9 mouse cellular contexts compared by ENCODE assay signal in the genomic region with DNA sequence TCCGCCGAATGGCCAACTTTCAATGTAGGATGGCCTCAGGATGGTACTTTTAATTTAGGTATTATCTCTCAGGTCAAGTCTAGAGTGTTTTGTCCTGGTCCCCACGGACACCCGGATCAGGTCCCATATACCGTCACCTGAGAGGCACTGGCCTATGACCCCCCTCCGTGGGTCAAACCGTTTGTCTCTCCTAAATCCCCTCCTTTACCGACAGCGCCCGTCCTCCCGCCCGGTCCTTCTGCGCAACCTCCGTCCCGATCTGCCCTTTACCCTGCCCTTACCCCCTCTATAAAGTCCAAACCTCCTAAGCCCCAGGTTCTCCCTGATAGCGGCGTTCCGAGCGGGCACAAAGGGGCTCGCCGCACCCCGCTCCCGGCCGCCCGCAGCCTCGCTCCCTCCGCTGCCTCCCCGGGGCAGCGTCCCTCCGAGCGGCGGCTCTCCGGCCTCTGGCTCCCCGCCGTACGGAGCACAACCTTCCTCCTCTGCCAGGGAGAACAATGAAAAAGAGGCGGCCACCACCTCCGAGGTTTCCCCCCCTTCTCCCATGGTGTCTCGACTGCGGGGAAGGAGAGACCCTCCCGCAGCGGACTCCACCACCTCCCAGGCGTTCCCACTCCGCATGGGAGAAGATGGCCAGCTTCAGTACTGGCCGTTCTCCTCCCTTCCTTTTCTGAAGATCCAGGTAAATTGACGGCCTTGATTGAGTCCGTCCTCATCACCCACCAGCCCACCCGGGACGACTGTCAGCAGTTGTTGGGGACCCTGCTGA. TPM values are rescaled to one million over a fixed set of nuclear protein-coding genes. Genes with fewer than 3 reads are reported as not detected.
DNase-seq lines count a peak whose midpoint lies in the region; ATAC-seq and TF ChIP-seq lines count a peak whose summit lies in the region.
"Not testable (repeated sequence)": the region's sequence is repeated elsewhere in the genome, so short reads cannot be mapped to it uniquely, and the experiment has no call there.
"Had no signal": no experiment of that assay in that cellular context is flagged by ENCODE, and none has a peak within 500 bp of the region (broad histone marks: within the 10 kb centered on the region; RNA-seq: fewer than 3 reads in every experiment).

No protein-coding gene starts in this region.

- TF ChIP-seq CTCF in testis, adult 2 months (IDR thresholded peaks at IDR 0.05; ENCODE audit: control insufficient read depth, insufficient read depth, insufficient replicate concordance, low read depth, low read length) = not testable (repeated sequence)

- H3K27me3 ChIP-seq in forebrain, embryonic 12.5 days = peaks cover 32% of the 10 kb centered on the region
- H3K27me3 ChIP-seq in heart, embryonic 14.5 days (ENCODE audit: control insufficient read depth, insufficient read depth, low read length); intestine, embryonic 16.5 days (replicated peaks; ENCODE audit: control insufficient read depth, insufficient read depth, low read length); lung, embryonic 15.5 days; testis, adult 2 months (ENCODE audit: control insufficient read depth, insufficient read depth, low read length): not testable (repeated sequence)
- H3K27me3 ChIP-seq in limb, embryonic 12.5 days = peaks cover 34% of the 10 kb centered on the region

- not testable (repeated sequence) for H3K36me3 ChIP-seq in forebrain, embryonic 12.5 days (replicated peaks); heart, embryonic 14.5 days (ENCODE audit: control insufficient read depth, insufficient read depth, low read length); intestine, embryonic 16.5 days (ENCODE audit: control insufficient read depth, insufficient read depth, low read length); limb, embryonic 12.5 days; lung, embryonic 15.5 days; testis, adult 2 months (ENCODE audit: control insufficient read depth, insufficient read depth, low read length)

- 0 out of 2 replicates have a peak overlapping the region, but pooled peaks have one; percentile 25 for H3K9ac ChIP-seq in forebrain, embryonic 12.5 days
- H3K9ac ChIP-seq in heart, embryonic 14.5 days (ENCODE audit: low read length) = peak overlapping the region; percentile 62
- H3K9ac ChIP-seq in intestine, embryonic 16.5 days (ENCODE audit: low read depth, low read length) = peak overlapping the region; percentile 64
- not testable (repeated sequence) for H3K9ac ChIP-seq in limb, embryonic 12.5 days (replicated peaks); lung, embryonic 15.5 days

- peak; percentile 54; the same call in 1 of the 2 replicates for ATAC-seq in common myeloid progenitor, adult 5-6 weeks (replicated peaks; ENCODE audit: low read depth, poor library complexity, severe bottlenecking)
- peak; percentile 76 for ATAC-seq in forebrain, embryonic 12.5 days (ENCODE audit: low FRiP score)
- not testable (repeated sequence) for ATAC-seq in heart, embryonic 14.5 days (ENCODE audit: insufficient number of reproducible peaks, insufficient read depth, low FRiP score, low read depth); limb, embryonic 12.5 days (ENCODE audit: insufficient number of reproducible peaks, insufficient read depth, low FRiP score, low TSS enrichment, low read depth); lung, embryonic 15.5 days (ENCODE audit: borderline replicate concordance, extremely low read depth, low FRiP score, low TSS enrichment)
- ATAC-seq in intestine, embryonic 16.5 days = 0 out of 2 replicates have a peak, but pooled peaks have one; percentile 39

- TF ChIP-seq POLR2A in testis, adult 2 months (IDR thresholded peaks at IDR 0.05; ENCODE audit: control insufficient read depth, low read depth, low read length) = not testable (repeated sequence)

- peak overlapping the region; percentile 59 for H3K4me2 ChIP-seq in forebrain, embryonic 12.5 days
- H3K4me2 ChIP-seq in heart, embryonic 14.5 days (ENCODE audit: low read length) = peak overlapping the region; percentile 61
- H3K4me2 ChIP-seq in intestine, embryonic 16.5 days (ENCODE audit: low read depth, low read length) = peak overlapping the region; percentile 42
- H3K4me2 ChIP-seq in limb, embryonic 12.5 days = peak overlapping the region; percentile 60
- peak overlapping the region; percentile 64 for H3K4me2 ChIP-seq in lung, embryonic 15.5 days

- DNase-seq in neural tube, embryonic 10.5 days (ENCODE audit: extremely low spot score, low spot score) = peak; percentile 30

- H3K9me3 ChIP-seq in forebrain, embryonic 12.5 days; heart, embryonic 14.5 days (ENCODE audit: control insufficient read depth, low read length); intestine, embryonic 16.5 days (ENCODE audit: control insufficient read depth, low read length); limb, embryonic 12.5 days; lung, embryonic 15.5 days: not testable (repeated sequence)

- H3K4me1 ChIP-seq in forebrain, embryonic 12.5 days; limb, embryonic 12.5 days (replicated peaks); testis, adult 2 months (ENCODE audit: control insufficient read depth, insufficient read depth, low read length): not testable (repeated sequence)
- peaks cover 10 to 17% of the 10 kb centered on the region in 2 experiments for H3K4me1 ChIP-seq in heart, embryonic 14.5 days (ENCODE audit: control insufficient read depth in 2 of 2, insufficient read depth in 2 of 2, low read length in 2 of 2)
- H3K4me1 ChIP-seq in intestine, embryonic 16.5 days (ENCODE audit: control insufficient read depth, insufficient read depth, low read length) = peaks cover 24% of the 10 kb centered on the region
- peaks cover 27% of the 10 kb centered on the region for H3K4me1 ChIP-seq in lung, embryonic 15.5 days

- under 1% methylated on average over 22 of the region's 49 CpGs for WGBS in forebrain, embryonic 12.5 days
- WGBS in heart, embryonic 14.5 days = 0% methylated on average over 19 of the region's 49 CpGs
- 6% methylated on average over 22 of the region's 49 CpGs for WGBS in intestine, embryonic 16.5 days
- WGBS in limb, embryonic 12.5 days = 2% methylated on average over 20 of the region's 49 CpGs
- WGBS in lung, embryonic 15.5 days = 0% methylated on average over 19 of the region's 49 CpGs

- H3K27ac ChIP-seq in forebrain, embryonic 12.5 days; heart, embryonic 14.5 days (replicated peaks in 1 of 2; ENCODE audit: control insufficient read depth in 1 of 2, insufficient read depth in 1 of 2, low read depth in 2 of 2, low read length in 2 of 2); intestine, embryonic 16.5 days (ENCODE audit: low read length); limb, embryonic 12.5 days; lung, embryonic 15.5 days; testis, adult 2 months (ENCODE audit: control insufficient read depth, insufficient read depth, low read depth, low read length): not testable (repeated sequence)

- H3K4me3 ChIP-seq in forebrain, embryonic 12.5 days (replicated peaks) = peak overlapping the region; percentile 38
- peak overlapping the region; percentile 42 to 46 for H3K4me3 ChIP-seq in heart, embryonic 14.5 days (ENCODE audit: control insufficient read depth in 1 of 2, insufficient read depth in 1 of 2, low read depth in 1 of 2, low read length in 2 of 2)
- peak overlapping the region; percentile 47 for H3K4me3 ChIP-seq in intestine, embryonic 16.5 days (ENCODE audit: low read length)
- peak overlapping the region; percentile 39 for H3K4me3 ChIP-seq in limb, embryonic 12.5 days (replicated peaks)
- H3K4me3 ChIP-seq in lung, embryonic 15.5 days = peak overlapping the region; percentile 43
- peak overlapping the region; percentile 6; the same call in 1 of the 2 replicates for H3K4me3 ChIP-seq in testis, adult 2 months (ENCODE audit: control insufficient read depth, low read depth, low read length)

RNA-seq across cellular contexts. Expression of a gene that starts 51.7 kb away (rescaled TPM):
- 32.8 and 33.6 TPM in 2 replicates for total RNA-seq in common myeloid progenitor, adult 5-6 weeks (2017)
- 58.4 and 59.8 TPM in 2 replicates for polyA plus RNA-seq in forebrain, embryonic 12.5 days (2016; fragmentation: Nextera tagmentation; extraction: Ambion mirVana)
- polyA plus RNA-seq in heart, embryonic 14.5 days (2014; fragmentation: Nextera tagmentation; extraction: Ambion mirVana) = 17.8 and 19.1 TPM in 2 replicates
- polyA plus RNA-seq in intestine, embryonic 16.5 days (2015; fragmentation: Nextera tagmentation; extraction: Ambion mirVana) = 57.7 and 58.6 TPM in 2 replicates
- 52.8 and 57.9 TPM in 2 replicates for polyA plus RNA-seq in limb, embryonic 12.5 days (2016; fragmentation: Nextera tagmentation; extraction: Ambion mirVana)
- polyA plus RNA-seq in lung, embryonic 15.5 days (2015; fragmentation: Nextera tagmentation; extraction: Ambion mirVana) = 58.6 and 61.4 TPM in 2 replicates
- 31.7 and 33.7 TPM in 2 replicates for polyA plus RNA-seq in testis, adult 2 months (2012; rRNA removed)

RNA-seq across cellular contexts. Expression of a gene that starts 57.3 kb away (rescaled TPM):
- total RNA-seq in common myeloid progenitor, adult 5-6 weeks (2017) = not detected in 2 replicates
- polyA plus RNA-seq in forebrain, embryonic 12.5 days (2016; fragmentation: Nextera tagmentation; extraction: Ambion mirVana) = 2.9 and 3.5 TPM in 2 replicates
- 0.39 and 0.65 TPM in 2 replicates for polyA plus RNA-seq in heart, embryonic 14.5 days (2014; fragmentation: Nextera tagmentation; extraction: Ambion mirVana)
- 2.4 and 2.9 TPM in 2 replicates for polyA plus RNA-seq in intestine, embryonic 16.5 days (2015; fragmentation: Nextera tagmentation; extraction: Ambion mirVana)
- 0.78 and 0.90 TPM in 2 replicates for polyA plus RNA-seq in limb, embryonic 12.5 days (2016; fragmentation: Nextera tagmentation; extraction: Ambion mirVana)
- 1.7 and 1.9 TPM in 2 replicates for polyA plus RNA-seq in lung, embryonic 15.5 days (2015; fragmentation: Nextera tagmentation; extraction: Ambion mirVana)
- polyA plus RNA-seq in testis, adult 2 months (2012; rRNA removed) = 5.0 and 6.6 TPM in 2 replicates
- total RNA-seq: hematopoietic stem cell, adult 5-6 weeks had no signal

RNA-seq across cellular contexts. Expression of a gene that starts 59.0 kb away (rescaled TPM):
- 1.9 and 2.0 TPM in 2 replicates for total RNA-seq in common myeloid progenitor, adult 5-6 weeks (2017)
- polyA plus RNA-seq in forebrain, embryonic 12.5 days (2016; fragmentation: Nextera tagmentation; extraction: Ambion mirVana) = 11.0 and 11.7 TPM in 2 replicates
- 2.4 and 2.5 TPM in 2 replicates for polyA plus RNA-seq in heart, embryonic 14.5 days (2014; fragmentation: Nextera tagmentation; extraction: Ambion mirVana)
- polyA plus RNA-seq in intestine, embryonic 16.5 days (2015; fragmentation: Nextera tagmentation; extraction: Ambion mirVana) = 5.8 and 6.8 TPM in 2 replicates
- 0.74 and 0.91 TPM in 2 replicates for polyA plus RNA-seq in limb, embryonic 12.5 days (2016; fragmentation: Nextera tagmentation; extraction: Ambion mirVana)
- polyA plus RNA-seq in lung, embryonic 15.5 days (2015; fragmentation: Nextera tagmentation; extraction: Ambion mirVana) = 0.79 and 1.4 TPM in 2 replicates
- polyA plus RNA-seq in testis, adult 2 months (2012; rRNA removed) = 3.4 and 3.5 TPM in 2 replicates
